Mouse (Mus musculus): ENCODE results near the gene Wdhd1.

Gene Wdhd1

DNA sequence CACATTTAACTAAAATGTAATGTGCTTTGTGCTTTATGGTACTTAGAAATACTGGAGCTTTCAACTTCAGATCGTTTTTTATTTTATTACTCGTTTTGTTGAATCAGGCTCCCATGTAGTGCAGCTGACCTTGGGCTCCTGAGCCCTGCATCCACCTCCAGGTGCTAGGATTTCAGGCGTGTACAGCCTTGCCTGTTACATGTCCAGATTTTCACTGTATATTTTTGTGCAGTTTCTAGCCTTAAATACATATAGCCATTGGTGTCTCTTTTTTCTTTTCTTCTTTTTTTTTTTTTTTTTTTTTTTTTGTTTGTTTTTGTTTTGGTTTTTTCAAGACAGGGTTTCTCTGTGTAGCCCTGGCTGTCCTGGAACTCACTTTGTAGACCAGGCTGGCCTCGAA is 4.9 kb upstream of the Wdhd1 start:
- DNase-seq (ENCODE audit: extremely low spot score, low read depth, low spot score): no peak

DNA sequence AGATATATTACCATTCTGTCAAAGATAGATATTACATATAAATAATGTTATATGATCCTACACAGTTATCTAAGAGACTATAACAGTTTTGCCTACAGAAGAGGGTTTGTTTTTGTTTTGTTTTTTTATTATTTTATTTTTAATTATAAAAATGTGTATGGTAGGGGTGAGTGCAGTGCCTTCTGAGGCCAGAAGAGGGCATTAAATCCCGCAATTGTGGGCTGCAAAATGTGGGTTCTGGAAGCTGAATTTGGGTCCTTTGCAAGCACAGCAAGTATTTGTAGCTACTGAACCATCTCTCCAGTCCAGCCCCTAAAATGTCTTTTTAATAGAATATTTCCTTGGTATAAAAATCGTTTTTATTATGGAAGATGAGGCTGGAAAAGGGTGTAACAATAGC is 2.4 kb upstream of the Wdhd1 start:
- DNase-seq (ENCODE audit: extremely low spot score, low read depth, low spot score): no peak

GRCm38 (mm10) chr14:47276036-47276603 is 537 bp downstream of the Wdhd1 start:
- DNase-seq (ENCODE audit: extremely low spot score, low read depth, low spot score): no peak

GRCm38 (mm10) chr14:47275417-47275816 is 1.2 kb downstream of the Wdhd1 start:
- no peak for DNase-seq (ENCODE audit: extremely low spot score, low read depth, low spot score)

DNA sequence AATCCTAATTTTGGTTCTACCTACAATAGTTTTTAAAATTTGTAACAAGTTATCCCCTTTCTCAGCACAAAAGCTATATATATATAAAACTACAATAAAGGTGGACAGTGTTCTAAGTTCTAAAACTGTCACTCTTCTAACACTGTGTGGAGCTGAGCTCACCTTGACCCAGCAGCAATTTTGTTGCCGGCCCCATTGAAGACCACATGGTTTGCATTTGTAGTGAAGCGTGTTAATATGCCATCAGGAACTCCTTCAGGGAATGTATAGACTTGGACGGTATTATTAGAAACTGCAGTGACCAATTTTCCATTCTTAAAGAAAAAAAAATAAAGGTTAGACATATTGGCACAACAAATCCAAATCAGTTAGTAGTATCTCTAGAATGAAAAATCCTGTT is 2.9 kb downstream of the Wdhd1 start:
- DNase-seq (ENCODE audit: extremely low spot score, low read depth, low spot score): no peak

DNA sequence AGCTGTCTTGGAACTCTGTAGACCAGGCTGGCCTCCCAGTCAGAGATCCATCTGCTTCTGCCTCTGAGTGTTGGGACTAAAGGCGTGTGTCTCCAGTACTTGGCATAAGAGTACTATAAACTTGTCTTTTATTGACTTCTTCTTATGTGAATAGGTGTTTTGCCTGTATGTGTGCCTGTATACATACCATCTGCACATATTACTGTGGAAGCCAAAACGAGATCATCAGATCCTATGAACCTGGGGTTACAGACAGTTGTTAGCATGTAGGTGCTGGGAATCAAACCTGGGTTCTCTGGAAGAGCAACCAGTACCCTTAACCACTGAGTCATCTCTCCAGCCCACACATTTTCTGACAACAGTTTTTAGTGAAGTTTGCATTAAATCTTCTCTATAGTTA is 7.0 kb downstream of the Wdhd1 start:
- DNase-seq (ENCODE audit: extremely low spot score, low read depth, low spot score): no peak

GRCm38 (mm10) chr14:47269056-47269455 is 7.6 kb downstream of the Wdhd1 start:
- no peak for DNase-seq (ENCODE audit: extremely low spot score, low read depth, low spot score)

GRCm38 (mm10) chr14:47265829-47266228 is 10.8 kb downstream of the Wdhd1 start:
- DNase-seq (ENCODE audit: extremely low spot score, low read depth, low spot score): no peak

- DNase-seq (ENCODE audit: extremely low spot score, low read depth, low spot score): no peak
Observed at GRCm38 (mm10) chr14:47264866-47265265, 11.8 kb downstream of the Wdhd1 start.

GRCm38 (mm10) chr14:47249839-47250238 is 26.8 kb downstream of the Wdhd1 start:
- no peak for DNase-seq (ENCODE audit: extremely low spot score, low read depth, low spot score)

DNA sequence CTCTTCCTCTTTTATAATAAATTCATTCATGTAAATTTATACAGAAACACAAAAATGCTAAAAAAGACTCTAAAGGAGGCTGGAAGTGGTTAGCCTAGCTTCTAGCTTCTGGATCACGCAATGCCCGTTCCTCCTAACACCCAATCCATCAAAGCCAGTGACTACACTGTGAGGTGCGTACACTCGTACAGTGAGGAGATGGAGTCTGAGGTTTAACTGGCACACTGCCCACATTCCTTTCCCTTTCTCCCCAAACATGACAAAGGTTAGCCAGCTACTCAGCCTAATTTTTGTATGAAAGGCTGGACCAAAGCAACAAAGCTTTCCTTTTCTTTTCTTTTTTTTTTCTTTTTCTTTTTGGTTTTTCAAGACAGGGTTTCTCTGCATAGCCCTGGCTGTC is 33.9 kb downstream of the Wdhd1 start:
- no peak for DNase-seq (ENCODE audit: extremely low spot score, low read depth, low spot score)

DNA sequence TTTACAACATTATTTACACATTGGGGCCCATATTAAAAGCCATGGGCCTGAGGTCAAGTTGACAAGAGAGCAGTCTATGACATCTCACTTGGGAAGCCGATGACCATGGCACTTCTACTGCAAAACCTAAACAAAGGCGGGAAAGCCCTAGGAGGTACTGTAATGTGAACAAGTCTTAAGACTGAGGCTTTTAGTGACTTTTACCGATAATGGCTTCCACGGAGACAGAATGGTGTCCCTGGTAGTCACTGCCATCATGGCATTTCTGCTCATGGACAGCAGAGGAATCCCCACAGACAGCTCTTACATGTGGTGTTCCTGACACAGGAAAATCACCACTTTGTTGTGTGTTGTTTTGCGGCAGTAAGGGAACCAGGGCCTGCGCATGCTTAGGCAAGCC is 35.6 kb downstream of the Wdhd1 start:
- no peak for DNase-seq (ENCODE audit: extremely low spot score, low read depth, low spot score)

DNA sequence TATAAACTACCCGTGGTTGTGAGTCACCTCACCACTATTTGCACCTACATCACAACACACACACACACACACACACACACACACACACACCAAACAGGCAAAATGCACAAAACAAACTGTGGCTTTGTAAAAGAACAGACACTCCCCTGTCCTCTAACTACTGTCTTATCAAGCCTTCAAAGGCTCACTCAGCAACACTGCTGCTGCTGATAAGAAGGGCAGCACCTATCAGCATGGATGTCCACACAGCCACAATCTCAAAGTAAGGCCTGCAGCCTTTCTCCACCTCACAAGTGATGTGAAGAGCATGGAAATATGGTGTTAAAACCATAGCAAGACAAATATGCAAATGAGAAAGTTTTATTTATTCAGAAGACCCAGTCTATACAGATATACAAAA is 36.1 kb downstream of the Wdhd1 start:
- DNase-seq (ENCODE audit: extremely low spot score, low read depth, low spot score): no peak

GRCm38 (mm10) chr14:47237286-47237685 is 39.4 kb downstream of the Wdhd1 start:
- no peak for DNase-seq (ENCODE audit: extremely low spot score, low read depth, low spot score)

DNA sequence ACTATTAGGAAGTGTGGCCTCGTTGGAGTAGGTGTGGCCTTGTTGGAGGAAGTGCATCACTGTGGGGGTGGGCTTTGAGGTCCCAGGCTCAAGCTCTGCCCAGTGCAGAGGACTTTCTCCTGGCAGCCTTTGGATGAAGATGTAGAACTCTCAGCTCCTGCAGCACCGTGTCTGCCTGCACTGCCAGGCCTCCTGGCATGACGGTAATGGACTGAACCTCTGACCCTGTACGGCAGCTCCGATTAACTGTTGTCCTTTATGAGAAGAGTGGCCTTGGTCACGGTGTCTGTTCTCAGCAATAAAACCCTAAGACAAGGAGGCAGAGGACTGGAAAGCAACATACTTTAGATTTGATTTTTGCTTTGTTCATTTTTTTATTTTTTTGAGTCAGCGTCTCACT is 40.2 kb downstream of the Wdhd1 start:
- DNase-seq (ENCODE audit: extremely low spot score, low read depth, low spot score): no peak

- no peak for DNase-seq (ENCODE audit: extremely low spot score, low read depth, low spot score)
Observed at GRCm38 (mm10) chr14:47234526-47235250, 42.0 kb downstream of the Wdhd1 start.

GRCm38 (mm10) chr14:47234032-47234431 is 42.6 kb downstream of the Wdhd1 start:
- no peak for DNase-seq (ENCODE audit: extremely low spot score, low read depth, low spot score)

- no peak for DNase-seq (ENCODE audit: extremely low spot score, low read depth, low spot score)
Observed at GRCm38 (mm10) chr14:47233602-47234001, 43.1 kb downstream of the Wdhd1 start.

DNA sequence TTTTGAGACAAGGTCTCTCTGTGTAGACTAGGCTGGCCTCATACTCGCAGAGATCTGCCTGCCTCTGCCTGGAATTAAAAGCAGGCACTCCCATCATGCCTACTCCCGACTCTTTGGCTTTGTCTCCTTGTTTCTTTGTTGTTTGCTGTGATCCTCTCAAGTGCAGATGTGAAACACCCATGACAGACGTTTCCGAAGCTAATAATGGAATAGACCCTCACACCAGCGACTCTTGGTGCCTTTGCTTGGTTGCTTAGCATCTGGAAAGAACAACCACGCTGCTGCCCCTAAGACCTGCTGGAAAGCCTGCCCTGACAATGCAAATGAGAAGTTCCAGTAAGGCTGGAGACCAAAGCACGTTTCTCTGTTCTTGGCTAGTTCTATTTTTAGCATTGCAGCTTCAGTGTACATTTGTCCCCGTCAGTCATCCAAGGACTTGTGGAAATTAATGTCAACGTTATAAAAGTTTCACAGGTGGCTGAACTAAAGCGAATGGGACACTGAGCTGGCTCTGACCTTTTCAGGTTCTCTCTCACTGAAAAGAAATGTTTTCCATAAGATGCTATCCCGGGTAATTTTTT is 46.8 kb downstream of the Wdhd1 start:
- DNase-seq (ENCODE audit: extremely low spot score, low read depth, low spot score): no peak

DNA sequence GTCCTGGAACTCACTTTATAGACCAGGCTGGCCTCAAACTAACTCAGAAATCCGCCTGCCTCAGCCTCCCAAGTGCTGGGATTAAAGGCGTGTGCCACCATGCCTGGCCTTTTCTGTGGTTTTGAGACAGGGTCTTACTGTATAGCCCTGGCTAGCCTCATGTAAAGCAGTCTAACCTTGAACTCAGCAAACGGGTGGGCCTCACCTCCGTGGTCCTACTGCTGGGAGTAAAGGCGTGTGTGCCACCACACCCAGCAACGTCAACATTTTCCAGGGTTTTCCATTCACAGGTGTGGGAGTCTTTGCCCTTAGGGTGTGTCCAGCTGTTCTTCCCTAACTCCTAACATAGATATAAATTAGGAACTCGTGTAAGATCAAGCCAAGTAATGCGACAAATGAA is 50.7 kb downstream of the Wdhd1 start:
- no peak for DNase-seq (ENCODE audit: extremely low spot score, low read depth, low spot score)

GRCm38 (mm10) chr14:47224476-47225325 is 52.0 kb downstream of the Wdhd1 start:
- DNase-seq (ENCODE audit: extremely low spot score, low read depth, low spot score): no peak

Measured in hindlimb bud, embryonic 11.5 days (tissue).